Mouse (Mus musculus): Measurements from ENCODE around the gene Ralgapa2. TPM values are rescaled to one million over a fixed set of nuclear protein-coding genes. Genes with fewer than 3 reads are reported as not detected.
A peak's percentile ranks its signal among the peaks of the same experiment; 100 is the strongest.

Ralgapa2 gene
- polyA plus RNA-seq, 1 experiment from 2014 or later = 14.2 TPM

- H3K4me3 ChIP-seq (replicated peaks; ENCODE audit: low read length) = no peak overlapping the region
- no peaks in the 10 kb centered on the region for H3K27me3 ChIP-seq (ENCODE audit: control insufficient read depth, insufficient read depth, low read length)
- DNase-seq (ENCODE audit: low spot score) = no peak
- H3K9me3 ChIP-seq (ENCODE audit: control insufficient read depth, low read length) = no peaks in the 10 kb centered on the region
- no peaks in the 10 kb centered on the region for H3K4me1 ChIP-seq (replicated peaks; ENCODE audit: control insufficient read depth, insufficient read depth, low read length)
- ATAC-seq (ENCODE audit: low FRiP score) = peak; percentile 60; the same call in 1 of the 2 replicates
- no peak overlapping the region for H3K4me2 ChIP-seq (replicated peaks)
- H3K36me3 ChIP-seq (replicated peaks; ENCODE audit: control insufficient read depth, insufficient read depth) = no peaks in the 10 kb centered on the region
- H3K9ac ChIP-seq = no peak overlapping the region
- 68% methylated on average over 9 of the region's 9 CpGs for WGBS
- no peak overlapping the region for H3K27ac ChIP-seq
These were observed 9.4 kb downstream of the Ralgapa2 start for GRCm38 (mm10) chr2:146502578-146503311.

- Histone ChIP-seq H3K9ac (no peak overlapping the region), H3K27ac (no peak overlapping the region), H3K4me2 (replicated peaks) (no peak overlapping the region), H3K36me3 (replicated peaks; ENCODE audit: control insufficient read depth, insufficient read depth) (no peaks in the 10 kb centered on the region), H3K9me3 (ENCODE audit: control insufficient read depth, low read length) (no peaks in the 10 kb centered on the region), H3K4me3 (replicated peaks; ENCODE audit: low read length) (no peak overlapping the region), H3K4me1 (replicated peaks; ENCODE audit: control insufficient read depth, insufficient read depth, low read length) (no peaks in the 10 kb centered on the region), H3K27me3 (ENCODE audit: control insufficient read depth, insufficient read depth, low read length) (no peaks in the 10 kb centered on the region)
- WGBS = 91% methylated on average over 1 of the region's 1 CpGs
- DNase-seq (ENCODE audit: low spot score) (no peak), ATAC-seq (ENCODE audit: low FRiP score) (no peak)
These were observed 12.1 kb downstream of the Ralgapa2 start for GRCm38 (mm10) chr2:146500067-146500466.

GRCm38 (mm10) chr2:146499111-146499510, 13.0 kb downstream of the Ralgapa2 start:
- Histone ChIP-seq H3K4me2 (replicated peaks) (no peak overlapping the region), H3K36me3 (replicated peaks; ENCODE audit: control insufficient read depth, insufficient read depth) (no peaks in the 10 kb centered on the region), H3K27me3 (ENCODE audit: control insufficient read depth, insufficient read depth, low read length) (no peaks in the 10 kb centered on the region), H3K27ac (no peak overlapping the region), H3K4me3 (replicated peaks; ENCODE audit: low read length) (no peak overlapping the region), H3K9ac (no peak overlapping the region), H3K4me1 (replicated peaks; ENCODE audit: control insufficient read depth, insufficient read depth, low read length) (no peaks in the 10 kb centered on the region), H3K9me3 (ENCODE audit: control insufficient read depth, low read length) (no peaks in the 10 kb centered on the region)
- no peak for ATAC-seq (ENCODE audit: low FRiP score)
- WGBS = 89% methylated on average over 1 of the region's 1 CpGs
- no peak for DNase-seq (ENCODE audit: low spot score)

- Histone ChIP-seq H3K36me3 (replicated peaks; ENCODE audit: control insufficient read depth, insufficient read depth) (no peaks in the 10 kb centered on the region), H3K4me2 (replicated peaks) (no peak overlapping the region), H3K27ac (no peak overlapping the region), H3K4me3 (replicated peaks; ENCODE audit: low read length) (no peak overlapping the region), H3K9ac (no peak overlapping the region), H3K9me3 (ENCODE audit: control insufficient read depth, low read length) (no peaks in the 10 kb centered on the region), H3K4me1 (replicated peaks; ENCODE audit: control insufficient read depth, insufficient read depth, low read length) (no peaks in the 10 kb centered on the region), H3K27me3 (ENCODE audit: control insufficient read depth, insufficient read depth, low read length) (no peaks in the 10 kb centered on the region)
- WGBS = 86% methylated on average over 6 of the region's 6 CpGs
- DNase-seq (ENCODE audit: low spot score) (no peak), ATAC-seq (ENCODE audit: low FRiP score) (no peak)
These were observed 13.8 kb downstream of the Ralgapa2 start for GRCm38 (mm10) chr2:146498298-146498697.

- WGBS = 31% methylated on average over 1 of the region's 1 CpGs
- DNase-seq (ENCODE audit: low spot score) = no peak
- H3K4me3 ChIP-seq (replicated peaks; ENCODE audit: low read length) = no peak overlapping the region
- H3K9me3 ChIP-seq (ENCODE audit: control insufficient read depth, low read length) = no peaks in the 10 kb centered on the region
- no peaks in the 10 kb centered on the region for H3K36me3 ChIP-seq (replicated peaks; ENCODE audit: control insufficient read depth, insufficient read depth)
- no peaks in the 10 kb centered on the region for H3K4me1 ChIP-seq (replicated peaks; ENCODE audit: control insufficient read depth, insufficient read depth, low read length)
- ATAC-seq (ENCODE audit: low FRiP score) = no peak
- H3K27me3 ChIP-seq (ENCODE audit: control insufficient read depth, insufficient read depth, low read length) = no peaks in the 10 kb centered on the region
- no peak overlapping the region for H3K9ac ChIP-seq
- H3K4me2 ChIP-seq (replicated peaks) = no peak overlapping the region
- no peak overlapping the region for H3K27ac ChIP-seq
These were observed 15.1 kb downstream of the Ralgapa2 start for GRCm38 (mm10) chr2:146496995-146497394.

- Histone ChIP-seq H3K9ac (no peak overlapping the region), H3K27me3 (ENCODE audit: control insufficient read depth, insufficient read depth, low read length) (no peaks in the 10 kb centered on the region), H3K4me1 (replicated peaks; ENCODE audit: control insufficient read depth, insufficient read depth, low read length) (no peaks in the 10 kb centered on the region), H3K4me3 (replicated peaks; ENCODE audit: low read length) (no peak overlapping the region), H3K9me3 (ENCODE audit: control insufficient read depth, low read length) (no peaks in the 10 kb centered on the region), H3K27ac (no peak overlapping the region), H3K4me2 (replicated peaks) (no peak overlapping the region), H3K36me3 (replicated peaks; ENCODE audit: control insufficient read depth, insufficient read depth) (no peaks in the 10 kb centered on the region)
- DNase-seq (ENCODE audit: low spot score) (no peak), ATAC-seq (ENCODE audit: low FRiP score) (no peak)
- WGBS = 76% methylated on average over 9 of the region's 9 CpGs
These were observed 16.4 kb downstream of the Ralgapa2 start for GRCm38 (mm10) chr2:146495781-146496180.

- H3K4me1 ChIP-seq (replicated peaks; ENCODE audit: control insufficient read depth, insufficient read depth, low read length) = no peaks in the 10 kb centered on the region
- no peaks in the 10 kb centered on the region for H3K27me3 ChIP-seq (ENCODE audit: control insufficient read depth, insufficient read depth, low read length)
- ATAC-seq (ENCODE audit: low FRiP score) (no peak), DNase-seq (ENCODE audit: low spot score) (no peak)
- H3K9me3 ChIP-seq (ENCODE audit: control insufficient read depth, low read length) = no peaks in the 10 kb centered on the region
- H3K4me2 ChIP-seq (replicated peaks) = no peak overlapping the region
- no peak overlapping the region for H3K9ac ChIP-seq
- no peak overlapping the region for H3K4me3 ChIP-seq (replicated peaks; ENCODE audit: low read length)
- H3K36me3 ChIP-seq (replicated peaks; ENCODE audit: control insufficient read depth, insufficient read depth) = no peaks in the 10 kb centered on the region
- 97% methylated on average over 1 of the region's 1 CpGs for WGBS
- H3K27ac ChIP-seq = no peak overlapping the region
These were observed 18.7 kb downstream of the Ralgapa2 start for GRCm38 (mm10) chr2:146493354-146493946.

GRCm38 (mm10) chr2:146491830-146492610, 20.1 kb downstream of the Ralgapa2 start:
- Histone ChIP-seq H3K36me3 (replicated peaks; ENCODE audit: control insufficient read depth, insufficient read depth) (no peaks in the 10 kb centered on the region), H3K27ac (no peak overlapping the region), H3K9ac (no peak overlapping the region), H3K27me3 (ENCODE audit: control insufficient read depth, insufficient read depth, low read length) (no peaks in the 10 kb centered on the region), H3K4me3 (replicated peaks; ENCODE audit: low read length) (no peak overlapping the region), H3K9me3 (ENCODE audit: control insufficient read depth, low read length) (no peaks in the 10 kb centered on the region), H3K4me1 (replicated peaks; ENCODE audit: control insufficient read depth, insufficient read depth, low read length) (no peaks in the 10 kb centered on the region), H3K4me2 (replicated peaks) (no peak overlapping the region)
- 97% methylated on average over 5 of the region's 5 CpGs for WGBS
- ATAC-seq (ENCODE audit: low FRiP score) = no peak
- no peak for DNase-seq (ENCODE audit: low spot score)

GRCm38 (mm10) chr2:146490926-146491325, 21.2 kb downstream of the Ralgapa2 start:
- Histone ChIP-seq H3K4me3 (replicated peaks; ENCODE audit: low read length) (no peak overlapping the region), H3K27ac (no peak overlapping the region), H3K27me3 (ENCODE audit: control insufficient read depth, insufficient read depth, low read length) (no peaks in the 10 kb centered on the region), H3K9ac (no peak overlapping the region), H3K4me2 (replicated peaks) (no peak overlapping the region), H3K4me1 (replicated peaks; ENCODE audit: control insufficient read depth, insufficient read depth, low read length) (no peaks in the 10 kb centered on the region), H3K9me3 (ENCODE audit: control insufficient read depth, low read length) (no peaks in the 10 kb centered on the region), H3K36me3 (replicated peaks; ENCODE audit: control insufficient read depth, insufficient read depth) (no peaks in the 10 kb centered on the region)
- WGBS = 98% methylated on average over 1 of the region's 1 CpGs
- DNase-seq (ENCODE audit: low spot score) (no peak), ATAC-seq (ENCODE audit: low FRiP score) (no peak)
